Mouse (Mus musculus): ENCODE data around the gene 4933428G20Rik.

DNA sequence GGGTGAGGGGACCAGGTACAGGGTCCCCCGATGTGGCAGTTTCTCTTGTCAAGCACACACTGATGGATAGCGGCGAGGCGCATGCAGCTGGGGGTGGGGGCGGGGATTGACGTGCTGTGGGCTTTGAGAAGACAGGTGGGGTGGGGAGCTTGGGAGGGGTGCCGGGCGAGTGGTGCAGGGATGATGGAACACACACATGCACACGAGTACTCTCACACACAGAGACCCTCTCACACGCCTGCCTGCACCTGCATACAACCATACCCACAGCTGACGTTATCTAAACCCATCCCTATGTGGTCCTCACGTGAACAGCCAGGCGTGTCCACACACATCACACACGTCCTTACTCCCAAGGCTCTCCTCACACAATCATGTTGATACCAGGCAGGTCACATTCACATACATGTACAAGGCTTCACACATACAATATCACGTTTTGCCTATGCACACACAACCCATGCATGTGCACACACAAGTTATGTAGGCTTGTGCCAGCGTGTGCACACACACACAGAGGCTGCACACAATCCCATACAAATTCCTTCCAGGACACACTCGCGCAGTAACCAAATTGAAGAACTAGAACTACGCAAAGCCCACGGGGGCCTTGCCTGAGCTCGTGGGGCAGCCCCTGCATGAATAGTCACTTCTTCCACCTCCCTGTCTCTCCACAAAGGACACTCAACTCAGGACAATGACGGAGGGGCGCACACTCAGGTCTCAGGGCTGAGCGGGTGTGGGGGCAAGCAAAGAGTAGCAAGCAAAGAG is 9.8 kb upstream of the 4933428G20Rik start:
- TF ChIP-seq POLR2A (IDR thresholded peaks at IDR 0.05; ENCODE audit: insufficient read length, low read depth) = no peak
- no peak for TF ChIP-seq USF1 (IDR thresholded peaks at IDR 0.05; ENCODE audit: low read depth)
- TF ChIP-seq E2F4 (IDR thresholded peaks at IDR 0.05; ENCODE audit: insufficient read depth) = no peak
- no peak for TF ChIP-seq MYOG (IDR thresholded peaks at IDR 0.05; ENCODE audit: control insufficient read depth in 1 of 3, insufficient read depth in 1 of 3, insufficient read length in 2 of 3, low read depth in 2 of 3)
- TF ChIP-seq TCF3 (IDR thresholded peaks at IDR 0.05; ENCODE audit: insufficient read length, low read depth) = no peak
- TF ChIP-seq MYOD1 (IDR thresholded peaks at IDR 0.05; ENCODE audit: control insufficient read depth in 1 of 3, insufficient read length in 2 of 3, low read depth in 2 of 3) = no peak

Measured in myocyte (in vitro differentiated cells).